Mouse (Mus musculus) heart, embryonic 14.5 days (tissue): ENCODE data around the gene Pamr1. TPM values are rescaled to one million over a fixed set of nuclear protein-coding genes. Genes with fewer than 3 reads are reported as not detected.

Source experiments
- ATAC-seq: fragments of 200-750 bp; cut with Nextera tagmentation; 2 replicates; pipeline ENCODE4 v1.8.0; 2017; ENCODE audit warnings: low read depth, moderate TSS enrichment; ENCODE audit not compliant: insufficient number of reproducible peaks, insufficient read depth, low FRiP score
- H3K27ac ChIP-seq, 2 experiments: fragments of 200-500 bp in 1 of 2; fragments of 300-500 bp in 1 of 2; sonication (generic) in 1 of 2; replicated peaks in 1 of 2; 2 replicates each; pipeline ENCODE4 v1.5.1; 2012 to 2014; ENCODE audit warnings: low read depth in 2 of 2, low read length in 2 of 2, control low read depth in 1 of 2, mild to moderate bottlenecking in 1 of 2, mixed read lengths in 1 of 2; ENCODE audit not compliant: control insufficient read depth in 1 of 2, insufficient read depth in 1 of 2
- H3K27me3 ChIP-seq: fragments of 300-500 bp; sonication (generic); 2 replicates; pipeline ENCODE4 v1.6.1; 2014; ENCODE audit warnings: mild to moderate bottlenecking, low read length, control low read depth; ENCODE audit not compliant: control insufficient read depth, insufficient read depth
- H3K36me3 ChIP-seq: fragments of 300-500 bp; sonication (generic); 2 replicates; pipeline ENCODE4 v1.6.1; 2014; ENCODE audit warnings: mild to moderate bottlenecking, control low read depth, low read length, mixed read lengths; ENCODE audit not compliant: control insufficient read depth, insufficient read depth
- H3K4me1 ChIP-seq, 2 experiments: fragments of 200-500 bp in 1 of 2; fragments of 300-500 bp in 1 of 2; sonication (generic) in 1 of 2; 2 replicates each; pipeline ENCODE4 v1.6.1; 2012 to 2014; ENCODE audit warnings: low read length in 2 of 2, control low read depth in 1 of 2, mixed read lengths in 1 of 2; ENCODE audit not compliant: control insufficient read depth in 2 of 2, insufficient read depth in 2 of 2
- H3K4me2 ChIP-seq: fragments of 300-500 bp; sonication (generic); 2 replicates; pipeline ENCODE4 v1.6.1; 2014; ENCODE audit warnings: mild to moderate bottlenecking, low read length
- H3K4me3 ChIP-seq, 2 experiments: fragments of 200-500 bp in 1 of 2; fragments of 300-500 bp in 1 of 2; sonication (generic) in 1 of 2; 2 replicates each; pipeline ENCODE4 v1.5.1; 2012 to 2014; ENCODE audit warnings: low read length in 2 of 2, mild to moderate bottlenecking in 2 of 2, control low read depth in 1 of 2, low read depth in 1 of 2, moderate library complexity in 1 of 2; ENCODE audit not compliant: control insufficient read depth in 1 of 2, insufficient read depth in 1 of 2
- H3K9ac ChIP-seq: fragments of 300-500 bp; sonication (generic); 2 replicates; pipeline ENCODE4 v1.6.1; 2014; ENCODE audit warnings: mild to moderate bottlenecking, low read length
- H3K9me3 ChIP-seq: fragments of 300-500 bp; sonication (generic); 2 replicates; pipeline ENCODE4 v1.6.1; 2016; ENCODE audit warnings: low read length, control low read depth; ENCODE audit not compliant: control insufficient read depth
- WGBS: fragments of 180-500 bp; shearing (Covaris S2); extraction: QIAGEN DNeasy Blood & Tissue Kit; methylation state at CpG from one replicate; pipeline ENCODE4 v1.1.7; 2014; 5-methylcytosine and 5-hydroxymethylcytosine counted together
- polyA plus RNA-seq: library from polyadenylated mRNA; unstranded; fragments of >200 nt; fragmentation: Nextera tagmentation; extraction: Ambion mirVana; gene quantifications from 2 replicates; pipeline ENCODE4 v1.2.1, GENCODE M21; 2014

The Pamr1 gene
- polyA plus RNA-seq, 1 experiment from 2014 or later, result 1.5 TPM

DNA sequence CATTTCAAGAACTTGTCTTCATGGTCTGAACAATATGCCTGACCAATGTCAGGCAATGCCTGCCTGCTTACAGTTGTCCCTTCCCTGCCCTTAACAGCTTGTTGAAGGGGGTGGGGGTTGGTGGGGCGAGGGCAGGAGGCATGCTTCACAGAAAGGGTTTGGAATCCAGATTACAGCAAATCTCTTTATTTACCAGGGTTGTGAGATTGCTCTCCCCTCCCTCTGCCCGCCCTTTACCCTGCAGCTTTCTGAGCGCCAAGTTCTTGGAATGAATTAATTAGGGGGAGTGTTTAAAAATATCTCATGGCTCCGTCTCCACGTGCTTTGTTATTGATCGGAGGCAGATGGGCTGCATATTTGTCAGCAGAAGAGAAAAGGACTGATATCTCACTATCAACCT is 113.5 kb downstream of the Pamr1 start:
- no peaks in the 10 kb centered on the region for H3K36me3 ChIP-seq
- peaks cover 2 to 3% of the 10 kb centered on the region in 2 experiments; a peak in 1 of 4 replicates for H3K4me1 ChIP-seq
- 0 out of 2 replicates have a peak overlapping the region, but pooled peaks have one; percentile 14 for H3K4me2 ChIP-seq
- ATAC-seq, result no peak
- H3K9ac ChIP-seq, result no peak overlapping the region
- H3K27ac ChIP-seq, result no peak overlapping the region
- 25% methylated on average over 6 of the region's 6 CpGs for WGBS
- H3K27me3 ChIP-seq, result peaks cover 26% of the 10 kb centered on the region
- H3K9me3 ChIP-seq, result no peaks in the 10 kb centered on the region
- H3K4me3 ChIP-seq, result no peak overlapping the region

DNA sequence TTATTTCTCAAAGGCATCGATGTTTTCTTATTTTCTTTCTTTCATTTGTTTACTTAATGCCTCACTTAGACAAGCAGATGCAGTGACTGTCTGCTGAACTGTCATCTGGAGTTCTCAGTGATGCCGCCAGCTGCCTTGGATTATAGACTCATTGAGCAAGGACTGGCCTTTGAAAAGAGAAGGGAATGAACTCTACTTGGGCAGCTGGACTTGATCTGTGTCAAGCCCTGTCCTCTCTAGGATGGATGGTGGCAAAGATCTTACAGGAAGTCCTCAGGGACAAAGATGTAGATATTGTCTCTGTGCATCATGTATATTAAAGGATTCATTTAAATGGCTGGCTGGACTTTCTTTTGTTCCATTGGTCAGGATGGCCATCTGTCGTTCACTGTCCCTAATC is 114.1 kb downstream of the Pamr1 start:
- Histone ChIP-seq H3K9me3 (no peaks in the 10 kb centered on the region), H3K4me3 (no peak overlapping the region), H3K9ac (no peak overlapping the region), H3K27ac (no peak overlapping the region), H3K27me3 (peaks cover 25% of the 10 kb centered on the region), H3K36me3 (no peaks in the 10 kb centered on the region), H3K4me2 (no peak overlapping the region), H3K4me1 (peaks cover 2 to 3% of the 10 kb centered on the region in 2 experiments; a peak in 1 of 4 replicates)
- no peak for ATAC-seq
- WGBS, result 71% methylated on average over 3 of the region's 3 CpGs

DNA sequence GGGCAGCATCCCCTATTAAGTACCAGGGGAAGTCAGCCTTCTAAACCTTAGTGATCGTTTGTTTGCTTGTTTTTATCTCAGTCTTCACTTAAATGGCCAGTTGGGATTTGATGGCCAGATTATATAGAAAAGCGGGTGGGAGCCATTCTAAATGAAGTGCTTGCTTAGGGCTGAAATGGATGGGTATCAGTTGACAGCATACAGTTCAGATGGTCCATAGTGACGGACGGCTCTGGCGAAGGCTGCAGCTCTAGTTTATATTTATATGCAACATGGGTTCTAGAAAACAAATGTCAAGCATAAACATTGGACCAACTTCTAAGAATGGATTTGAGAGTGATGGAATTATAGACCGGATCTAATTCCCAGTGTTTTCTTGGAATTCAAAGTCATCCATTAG is 118.2 kb downstream of the Pamr1 start:
- Histone ChIP-seq H3K4me2 (no peak overlapping the region), H3K4me3 (no peak overlapping the region), H3K27ac (no peak overlapping the region), H3K4me1 (no peaks in the 10 kb centered on the region), H3K9me3 (no peaks in the 10 kb centered on the region), H3K36me3 (no peaks in the 10 kb centered on the region), H3K27me3 (no peaks in the 10 kb centered on the region), H3K9ac (no peak overlapping the region)
- whole genome bisulfite sequencing, result 62% methylated on average over 6 of the region's 6 CpGs
- no peak for ATAC-seq

DNA sequence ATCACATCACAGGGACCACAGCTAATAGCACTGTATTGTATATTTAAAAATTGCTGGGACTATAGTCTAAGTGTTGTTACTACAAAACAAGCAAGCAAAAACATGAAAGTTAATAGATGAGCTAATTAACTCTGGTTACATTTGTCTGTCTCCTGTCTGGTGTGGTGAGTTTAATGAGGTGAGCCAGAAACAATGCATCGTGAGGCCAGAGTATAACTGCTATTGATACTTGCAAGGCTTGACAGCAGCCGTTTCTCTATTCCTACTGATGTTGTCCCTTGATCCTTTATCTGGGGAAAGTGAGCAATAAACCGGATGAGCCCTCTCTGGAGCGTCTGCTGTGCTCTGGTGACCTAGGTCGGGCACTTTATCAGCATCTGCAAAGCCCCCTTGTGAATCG is 119.8 kb downstream of the Pamr1 start:
- 26% methylated on average over 6 of the region's 6 CpGs for WGBS
- no peaks in the 10 kb centered on the region for H3K9me3 ChIP-seq
- H3K4me3 ChIP-seq, result no peak overlapping the region
- H3K27me3 ChIP-seq, result no peaks in the 10 kb centered on the region
- no peaks in the 10 kb centered on the region for H3K36me3 ChIP-seq
- no peaks in the 10 kb centered on the region for H3K4me1 ChIP-seq
- ATAC-seq, result no peak
- H3K9ac ChIP-seq, result no peak overlapping the region
- no peak overlapping the region for H3K4me2 ChIP-seq
- no peak overlapping the region for H3K27ac ChIP-seq

DNA sequence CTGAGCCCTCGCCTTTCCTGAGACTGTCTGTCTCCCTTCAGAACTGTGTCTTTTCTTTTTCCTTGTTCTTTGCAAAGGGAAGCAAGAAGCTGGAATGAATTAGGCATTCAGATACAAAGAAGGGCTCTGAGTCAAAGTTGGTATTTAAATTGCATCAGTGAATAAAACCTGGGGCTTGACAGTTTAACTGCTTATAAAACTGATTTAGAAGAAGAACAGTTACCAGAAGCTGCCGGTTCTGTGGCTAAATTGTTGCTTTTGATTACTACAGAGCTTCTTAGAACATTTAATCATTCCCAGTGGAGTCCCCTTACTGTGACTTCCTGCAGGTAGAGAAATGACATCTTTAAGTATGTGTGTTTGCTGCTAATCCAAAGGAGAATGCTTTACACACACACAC is 124.8 kb downstream of the Pamr1 start:
- Histone ChIP-seq H3K9me3 (no peaks in the 10 kb centered on the region), H3K4me2 (no peak overlapping the region), H3K27me3 (no peaks in the 10 kb centered on the region), H3K4me1 (no peaks in the 10 kb centered on the region), H3K27ac (no peak overlapping the region), H3K9ac (no peak overlapping the region), H3K4me3 (no peak overlapping the region), H3K36me3 (no peaks in the 10 kb centered on the region)
- 63% methylated on average over 2 of the region's 2 CpGs for WGBS
- ATAC-seq, result no peak

DNA sequence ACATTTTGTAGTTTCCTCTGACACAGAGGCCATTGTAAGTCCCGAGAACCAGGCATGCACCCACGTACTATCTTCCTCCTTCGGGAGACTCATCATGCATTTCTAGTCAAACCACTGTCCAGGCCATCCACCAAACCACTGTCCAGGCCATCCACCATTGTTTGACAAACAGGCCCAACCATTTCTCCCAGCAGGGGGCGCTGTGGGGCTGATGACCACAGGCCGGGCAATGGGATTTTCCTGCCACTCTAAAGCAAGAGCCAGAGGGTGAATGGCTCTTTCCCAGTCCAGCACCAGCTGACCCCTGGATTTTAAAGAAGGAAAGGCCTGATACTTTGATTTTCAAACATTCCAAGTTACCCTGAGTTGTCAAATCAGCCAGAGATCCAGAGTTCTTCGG is 125.5 kb downstream of the Pamr1 start:
- 68% methylated on average over 6 of the region's 6 CpGs for WGBS
- H3K4me1 ChIP-seq, result no peaks in the 10 kb centered on the region
- no peaks in the 10 kb centered on the region for H3K36me3 ChIP-seq
- no peak overlapping the region for H3K9ac ChIP-seq
- no peak overlapping the region for H3K27ac ChIP-seq
- no peaks in the 10 kb centered on the region for H3K27me3 ChIP-seq
- ATAC-seq, result no peak
- H3K4me3 ChIP-seq, result no peak overlapping the region
- no peak overlapping the region for H3K4me2 ChIP-seq
- H3K9me3 ChIP-seq, result no peaks in the 10 kb centered on the region

DNA sequence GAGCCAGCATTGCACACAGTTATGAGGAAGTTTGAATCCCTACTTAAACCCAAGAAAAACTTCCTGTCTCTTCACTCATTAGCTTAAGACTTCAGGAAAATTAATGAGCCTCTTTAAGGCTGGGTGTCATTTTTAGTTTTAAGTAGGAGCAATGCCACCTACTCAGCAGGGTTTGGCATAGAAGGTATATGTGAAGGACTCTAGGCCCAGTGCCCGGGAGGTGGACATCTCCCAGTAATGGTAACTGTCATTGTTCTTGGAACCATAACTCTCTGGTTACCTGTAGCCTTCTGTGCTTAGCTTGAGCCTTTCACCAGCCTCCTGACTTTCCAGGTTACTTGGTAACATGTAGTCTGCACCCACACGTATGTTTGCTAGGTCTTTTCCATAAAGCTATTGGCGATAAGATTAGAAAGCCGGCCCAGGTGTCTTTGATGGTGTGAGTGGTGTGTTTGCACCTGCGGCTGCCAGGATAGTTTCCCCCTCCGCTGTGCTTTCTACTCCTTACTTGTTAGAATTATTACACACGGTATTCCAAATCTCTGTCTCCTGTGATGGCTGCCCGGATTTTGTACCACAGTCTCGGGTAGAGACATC is 127.0 kb downstream of the Pamr1 start:
- no peak overlapping the region for H3K27ac ChIP-seq
- no peak overlapping the region for H3K4me3 ChIP-seq
- no peaks in the 10 kb centered on the region for H3K36me3 ChIP-seq
- no peak overlapping the region for H3K9ac ChIP-seq
- H3K4me2 ChIP-seq, result no peak overlapping the region
- no peaks in the 10 kb centered on the region for H3K9me3 ChIP-seq
- no peaks in the 10 kb centered on the region for H3K4me1 ChIP-seq
- no peaks in the 10 kb centered on the region; the same call in 1 of the 2 replicates for H3K27me3 ChIP-seq
- 84% methylated on average over 9 of the region's 9 CpGs for WGBS
- no peak for ATAC-seq

DNA sequence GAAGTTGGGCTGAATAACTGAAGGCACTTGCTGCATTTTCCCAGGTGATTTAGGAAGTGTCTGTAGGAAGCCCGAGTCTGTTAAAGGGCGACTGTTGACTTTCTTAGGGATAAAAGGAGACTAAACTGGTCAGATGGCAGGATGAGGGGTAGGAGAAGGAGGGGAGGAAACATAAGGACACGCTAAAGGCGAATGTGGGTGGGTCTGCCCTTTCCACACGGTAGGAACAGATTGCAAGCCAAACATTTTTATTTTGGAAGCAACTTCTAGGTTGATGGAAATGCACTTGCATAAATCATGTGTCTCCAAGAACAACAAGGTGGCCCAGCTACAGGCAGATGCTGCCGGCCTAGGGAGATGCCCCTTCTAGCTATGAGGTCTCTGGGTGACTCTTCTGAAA is 127.6 kb downstream of the Pamr1 start:
- no peak overlapping the region for H3K4me2 ChIP-seq
- no peak overlapping the region for H3K4me3 ChIP-seq
- WGBS, result 78% methylated on average over 6 of the region's 6 CpGs
- H3K27ac ChIP-seq, result no peak overlapping the region
- H3K9ac ChIP-seq, result no peak overlapping the region
- no peaks in the 10 kb centered on the region for H3K4me1 ChIP-seq
- no peaks in the 10 kb centered on the region for H3K36me3 ChIP-seq
- ATAC-seq, result no peak
- H3K9me3 ChIP-seq, result no peaks in the 10 kb centered on the region
- H3K27me3 ChIP-seq, result no peaks in the 10 kb centered on the region; the same call in 1 of the 2 replicates
